In the genomic region with DNA sequence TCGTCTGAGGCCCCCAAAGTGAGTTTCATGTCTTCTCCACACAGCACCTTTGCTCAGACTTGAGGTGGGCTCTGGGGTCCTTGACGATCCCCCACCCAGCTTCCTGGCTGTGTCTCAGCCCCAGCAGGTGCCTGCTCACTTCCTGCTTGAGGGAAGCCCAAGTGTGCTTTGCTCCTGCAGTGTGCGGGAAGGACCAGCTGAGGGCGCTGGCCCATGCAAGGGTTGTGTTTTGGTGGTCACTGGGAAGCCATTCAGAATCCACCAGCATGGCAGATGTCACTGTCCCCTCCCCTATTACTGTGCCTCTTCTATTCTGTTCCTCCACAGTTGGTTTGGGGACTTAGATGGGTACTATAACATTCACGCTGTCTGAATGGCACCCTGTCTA, we compare ENCODE assay signal across 9 mouse cellular contexts. TPM values are rescaled to one million over a fixed set of nuclear protein-coding genes. Genes with fewer than 3 reads are reported as not detected.
DNase-seq lines count a peak whose midpoint lies in the region; ATAC-seq and TF ChIP-seq lines count a peak whose summit lies in the region.
"Had no signal": no experiment of that assay in that cellular context is flagged by ENCODE, and none has a peak within 500 bp of the region (broad histone marks: within the 10 kb centered on the region; RNA-seq: fewer than 3 reads in every experiment).

No protein-coding gene starts in this region.

- no peaks in the 10 kb centered on the region for H3K9me3 ChIP-seq in forebrain, embryonic 11.5 days (ENCODE audit: control insufficient read depth, low read length)
- no peaks in the 10 kb centered on the region for H3K9me3 ChIP-seq in forebrain, embryonic 12.5 days
- no peaks in the 10 kb centered on the region for H3K9me3 ChIP-seq in neural tube, embryonic 15.5 days (replicated peaks)
- H3K9me3 ChIP-seq in liver, postnatal 0 days (ENCODE audit: low read length), result no peaks in the 10 kb centered on the region
- H3K9me3 ChIP-seq: heart, embryonic 12.5 days had no signal

- intact Hi-C loops in heart, postnatal 36 days (cut with DNase I), result no loop called here

- H3K4me1 ChIP-seq in forebrain, embryonic 11.5 days (replicated peaks; ENCODE audit: control insufficient read depth, insufficient read depth, low read length), result peaks cover 5% of the 10 kb centered on the region
- peaks cover 14% of the 10 kb centered on the region for H3K4me1 ChIP-seq in forebrain, embryonic 12.5 days
- peaks cover 8% of the 10 kb centered on the region for H3K4me1 ChIP-seq in neural tube, embryonic 15.5 days
- no peaks in the 10 kb centered on the region for H3K4me1 ChIP-seq in liver, postnatal 0 days (ENCODE audit: insufficient read depth)

- ATAC-seq in forebrain, embryonic 11.5 days (replicated peaks; ENCODE audit: low FRiP score), result no peak; the same call in 1 of the 2 replicates
- no peak for ATAC-seq in forebrain, embryonic 12.5 days (ENCODE audit: low FRiP score)
- no peak for ATAC-seq in neural tube, embryonic 15.5 days (ENCODE audit: low FRiP score)
- no peak for ATAC-seq in liver, postnatal 0 days

- WGBS in forebrain, embryonic 11.5 days, result 38% methylated on average over 5 of the region's 5 CpGs
- 36% methylated on average over 5 of the region's 5 CpGs for WGBS in forebrain, embryonic 12.5 days
- 40% methylated on average over 5 of the region's 5 CpGs for WGBS in neural tube, embryonic 15.5 days
- WGBS in liver, postnatal 0 days (ENCODE audit: insufficient replicate concordance), result 47% methylated on average over 5 of the region's 5 CpGs

- no peak overlapping the region for H3K4me3 ChIP-seq in forebrain, embryonic 11.5 days (ENCODE audit: low read depth, low read length)
- H3K4me3 ChIP-seq in forebrain, embryonic 12.5 days (replicated peaks), result no peak overlapping the region
- H3K4me3 ChIP-seq in neural tube, embryonic 15.5 days (replicated peaks), result no peak overlapping the region
- H3K4me3 ChIP-seq in liver, postnatal 0 days (ENCODE audit: low read depth, low read length), result no peak overlapping the region
- H3K4me3 ChIP-seq: heart, embryonic 12.5 days had no signal

- no peaks in the 10 kb centered on the region for H3K27me3 ChIP-seq in forebrain, embryonic 11.5 days (ENCODE audit: control insufficient read depth, insufficient read depth, low read length)
- H3K27me3 ChIP-seq in forebrain, embryonic 12.5 days, result no peaks in the 10 kb centered on the region
- H3K27me3 ChIP-seq in neural tube, embryonic 15.5 days (replicated peaks), result no peaks in the 10 kb centered on the region
- H3K27me3 ChIP-seq in liver, postnatal 0 days (ENCODE audit: insufficient read depth, low read length), result no peaks in the 10 kb centered on the region
- H3K27me3 ChIP-seq: heart, embryonic 12.5 days had no signal

- H3K27ac ChIP-seq in forebrain, embryonic 11.5 days (ENCODE audit: low read depth, low read length), result no peak overlapping the region
- no peak overlapping the region for H3K27ac ChIP-seq in forebrain, embryonic 12.5 days
- H3K27ac ChIP-seq in neural tube, embryonic 15.5 days (replicated peaks), result no peak overlapping the region
- H3K27ac ChIP-seq in liver, postnatal 0 days (ENCODE audit: low read depth), result no peak overlapping the region

- TF ChIP-seq CTCF in liver, postnatal 0 days (IDR thresholded peaks at IDR 0.05; ENCODE audit: low read depth), result peak; percentile 59

- no peak for TF ChIP-seq EP300 in liver, postnatal 0 days (IDR thresholded peaks at IDR 0.05; ENCODE audit: low read depth)

- no peak overlapping the region for H3K9ac ChIP-seq in forebrain, embryonic 11.5 days (ENCODE audit: low read length)
- no peak overlapping the region for H3K9ac ChIP-seq in forebrain, embryonic 12.5 days
- H3K9ac ChIP-seq in neural tube, embryonic 15.5 days (replicated peaks), result no peak overlapping the region
- no peak overlapping the region for H3K9ac ChIP-seq in liver, postnatal 0 days (replicated peaks)
- H3K9ac ChIP-seq: heart, embryonic 12.5 days had no signal

- no peaks in the 10 kb centered on the region for H3K36me3 ChIP-seq in forebrain, embryonic 11.5 days (ENCODE audit: control insufficient read depth, insufficient read depth, low read length)
- no peaks in the 10 kb centered on the region for H3K36me3 ChIP-seq in forebrain, embryonic 12.5 days (replicated peaks)
- no peaks in the 10 kb centered on the region; the same call in 1 of the 2 replicates for H3K36me3 ChIP-seq in neural tube, embryonic 15.5 days
- H3K36me3 ChIP-seq in liver, postnatal 0 days (replicated peaks; ENCODE audit: insufficient read depth, low read length), result no peaks in the 10 kb centered on the region
- H3K36me3 ChIP-seq: heart, embryonic 12.5 days had no signal

- no peak overlapping the region for H3K4me2 ChIP-seq in forebrain, embryonic 11.5 days (ENCODE audit: low read depth, low read length, severe bottlenecking)
- no peak overlapping the region for H3K4me2 ChIP-seq in forebrain, embryonic 12.5 days
- H3K4me2 ChIP-seq in neural tube, embryonic 15.5 days, result no peak overlapping the region
- no peak overlapping the region for H3K4me2 ChIP-seq in liver, postnatal 0 days (ENCODE audit: low read depth, low read length)
- H3K4me2 ChIP-seq: heart, embryonic 12.5 days had no signal

- DNase-seq in forebrain, embryonic 11.5 days (ENCODE audit: low spot score), result peak; percentile 77
- DNase-seq in neural tube, embryonic 10.5 days (ENCODE audit: extremely low spot score, low spot score), result peak; percentile 42
- peak; percentile 48 for DNase-seq in liver, postnatal 0 days
- no peak for DNase-seq in ovary, postnatal 10 days (ENCODE audit: low spot score)
- DNase-seq in adipocyte (ENCODE audit: low spot score), result no peak
- no peak for DNase-seq in heart, postnatal 36 days

RNA-seq across cellular contexts. Expression of a gene that starts 44.8 kb away (rescaled TPM):
- polyA plus RNA-seq in forebrain, embryonic 11.5 days (2014; fragmentation: Nextera tagmentation; extraction: Ambion mirVana), result 6.0 and 6.5 TPM in 2 replicates
- polyA plus RNA-seq in forebrain, embryonic 12.5 days (2016; fragmentation: Nextera tagmentation; extraction: Ambion mirVana), result 5.4 and 5.7 TPM in 2 replicates
- 6.2 and 6.7 TPM in 2 replicates for polyA plus RNA-seq in neural tube, embryonic 15.5 days (2015; fragmentation: Nextera tagmentation; extraction: Ambion mirVana)
- 2.7 and 2.8 TPM in 2 replicates for polyA plus RNA-seq in liver, postnatal 0 days (2015; fragmentation: Nextera tagmentation; extraction: Ambion mirVana)
- total RNA-seq in heart, postnatal 36 days (2021), result 1 to 10 TPM; 4.0 to 4.1 TPM

RNA-seq across cellular contexts. Expression of a gene that starts 45.0 kb away (rescaled TPM):
- 21.0 and 24.8 TPM in 2 replicates for polyA plus RNA-seq in forebrain, embryonic 11.5 days (2014; fragmentation: Nextera tagmentation; extraction: Ambion mirVana)
- 16.3 and 17.7 TPM in 2 replicates for polyA plus RNA-seq in forebrain, embryonic 12.5 days (2016; fragmentation: Nextera tagmentation; extraction: Ambion mirVana)
- 8.5 and 9.0 TPM in 2 replicates for polyA plus RNA-seq in neural tube, embryonic 15.5 days (2015; fragmentation: Nextera tagmentation; extraction: Ambion mirVana)
- polyA plus RNA-seq in liver, postnatal 0 days (2015; fragmentation: Nextera tagmentation; extraction: Ambion mirVana), result 3.9 and 4.7 TPM in 2 replicates
- total RNA-seq in heart, postnatal 36 days (2021), result 1 to 10 TPM; 2.0 to 2.1 TPM

RNA-seq across cellular contexts. Expression of a gene that starts 56.2 kb away (rescaled TPM):
- 5.1 and 6.1 TPM in 2 replicates for polyA plus RNA-seq in forebrain, embryonic 11.5 days (2014; fragmentation: Nextera tagmentation; extraction: Ambion mirVana)
- 8.0 and 8.1 TPM in 2 replicates for polyA plus RNA-seq in forebrain, embryonic 12.5 days (2016; fragmentation: Nextera tagmentation; extraction: Ambion mirVana)
- 14.7 and 18.0 TPM in 2 replicates for polyA plus RNA-seq in neural tube, embryonic 15.5 days (2015; fragmentation: Nextera tagmentation; extraction: Ambion mirVana)
- 0.75 and 0.78 TPM in 2 replicates for polyA plus RNA-seq in liver, postnatal 0 days (2015; fragmentation: Nextera tagmentation; extraction: Ambion mirVana)
- total RNA-seq in heart, postnatal 36 days (2021), result 1 to 10 TPM; 3.1 to 4.0 TPM

Comparison
In these comparisons a context has a peak if more than half of its experiments do, and no peak if none do; other contexts are left out.
1. DNase-seq: peak in forebrain, embryonic 11.5 days (single experiment), neural tube, embryonic 10.5 days (single experiment) and liver, postnatal 0 days (single experiment); none in ovary, postnatal 10 days (single experiment), adipocyte (single experiment) and heart, postnatal 36 days (0 of 2).